29 mouse cellular contexts compared by ENCODE assay signal in the genomic region with DNA sequence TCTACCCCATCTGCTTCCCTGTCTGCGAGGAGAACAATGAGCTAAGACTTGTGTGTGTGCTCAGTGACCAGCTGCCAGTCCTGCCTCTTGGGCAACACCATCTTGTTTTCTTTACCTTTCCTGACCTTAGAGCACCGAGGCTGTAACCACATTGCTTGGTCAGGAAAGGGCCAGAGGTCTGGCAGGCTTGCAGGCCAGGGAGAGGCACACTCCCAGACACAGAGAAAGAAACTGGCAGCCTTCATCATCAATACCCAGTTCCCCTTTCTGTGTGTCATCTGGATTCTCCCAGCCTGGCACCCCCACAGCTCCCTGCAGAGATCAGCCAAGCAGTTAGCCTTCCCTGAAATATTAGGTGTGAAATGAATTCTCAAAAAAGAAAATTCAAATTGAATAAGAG.
DNase-seq lines count a peak whose midpoint lies in the region; ATAC-seq and TF ChIP-seq lines count a peak whose summit lies in the region.
"Had no signal": no experiment of that assay in that cellular context is flagged by ENCODE, and none has a peak within 500 bp of the region (broad histone marks: within the 10 kb centered on the region; RNA-seq: fewer than 3 reads in every experiment).

No protein-coding gene starts in this region.

- H3K79me2 ChIP-seq in liver, adult 2 months (ENCODE audit: control insufficient read depth, insufficient read depth, low read length) = no peaks in the 10 kb centered on the region

- no peak overlapping the region for H3K4me3 ChIP-seq in liver, adult 2 months (ENCODE audit: insufficient read depth, low read depth, low read length)
- H3K4me3 ChIP-seq: embryonic facial prominence, embryonic 12.5 days; forebrain, embryonic 10.5 days; forebrain, embryonic 15.5 days; heart, embryonic 10.5 days; heart, embryonic 15.5 days; hindbrain, embryonic 13.5 days; limb, embryonic 12.5 days; midbrain, embryonic 13.5 days; neural tube, embryonic 13.5 days had no signal

- H3K27ac ChIP-seq in liver, adult 2 months (replicated peaks; ENCODE audit: insufficient read depth, low read depth, low read length) = no peak overlapping the region
- H3K27ac ChIP-seq: embryonic facial prominence, embryonic 12.5 days; forebrain, embryonic 10.5 days; forebrain, embryonic 15.5 days; heart, embryonic 10.5 days; heart, embryonic 15.5 days; hindbrain, embryonic 13.5 days; kidney, postnatal 0 days; limb, embryonic 12.5 days; liver, embryonic 14.5 days; midbrain, embryonic 13.5 days; neural tube, embryonic 13.5 days had no signal

- peaks cover 2% of the 10 kb centered on the region; the same call in 1 of the 2 replicates for H3K4me1 ChIP-seq in liver, adult 2 months (ENCODE audit: control insufficient read depth, insufficient read depth, low read length)
- H3K4me1 ChIP-seq: embryonic facial prominence, embryonic 12.5 days; forebrain, embryonic 10.5 days; forebrain, embryonic 15.5 days; heart, embryonic 10.5 days; heart, embryonic 15.5 days; hindbrain, embryonic 13.5 days; limb, embryonic 12.5 days; midbrain, embryonic 13.5 days; neural tube, embryonic 13.5 days had no signal

- no peak for TF ChIP-seq CTCF in liver, adult 2 months (IDR thresholded peaks at IDR 0.05; ENCODE audit: low read depth, low read length)

- no peaks in the 10 kb centered on the region for H3K36me3 ChIP-seq in liver, adult 2 months (ENCODE audit: control insufficient read depth, insufficient read depth, low read length)
- H3K36me3 ChIP-seq: embryonic facial prominence, embryonic 12.5 days; forebrain, embryonic 10.5 days; forebrain, embryonic 15.5 days; G1E; heart, embryonic 10.5 days; heart, embryonic 15.5 days; hindbrain, embryonic 13.5 days; limb, embryonic 12.5 days; midbrain, embryonic 13.5 days; neural tube, embryonic 13.5 days had no signal

- WGBS in liver, adult 2 months = 14% methylated on average over 1 of the region's 2 CpGs

- no peak for TF ChIP-seq POLR2A in liver, adult 2 months (IDR thresholded peaks at IDR 0.05; ENCODE audit: extremely low read depth, insufficient read depth, low read length)

- peak; percentile 76 for ATAC-seq in megakaryocyte progenitor cell, adult 5-6 weeks (replicated peaks; ENCODE audit: poor library complexity)
- ATAC-seq: forebrain, embryonic 15.5 days; intestine, embryonic 16.5 days; lung, postnatal 0 days; midbrain, embryonic 13.5 days had no signal

- no peak overlapping the region for H3K9ac ChIP-seq in liver, adult 2 months (ENCODE audit: low read depth, low read length)
- H3K9ac ChIP-seq: embryonic facial prominence, embryonic 12.5 days; forebrain, embryonic 15.5 days; heart, embryonic 15.5 days; hindbrain, embryonic 13.5 days; limb, embryonic 12.5 days; liver, embryonic 14.5 days; midbrain, embryonic 13.5 days; neural tube, embryonic 13.5 days had no signal

- peak; percentile 64 for DNase-seq in liver, adult 2 months (ENCODE audit: extremely low read depth, low read depth, low spot score)
- no peak for DNase-seq in liver
- DNase-seq in lung, postnatal 36 days = peak; percentile 30
- DNase-seq in lung, postnatal 4 days = no peak
- peak; percentile 86 for DNase-seq in adipocyte (ENCODE audit: low spot score)
- no peak for DNase-seq in layer of hippocampus, postnatal 36 days
- DNase-seq in gastrocnemius, adult 8-10 months (ENCODE audit: low spot score in 2 of 2) = no peak
- DNase-seq: adrenal gland, postnatal 25 days; cerebellum, adult 18-20 months; gastrocnemius, postnatal 36 days; heart, postnatal 36 days; kidney, adult 8-10 months; kidney, postnatal 4 days; right cerebral cortex, postnatal 4 days had no signal

- no peaks in the 10 kb centered on the region for H3K27me3 ChIP-seq in liver, adult 2 months (ENCODE audit: control insufficient read depth, insufficient read depth, low read length)
- H3K27me3 ChIP-seq: forebrain, embryonic 15.5 days; midbrain, embryonic 13.5 days; neural tube, embryonic 13.5 days had no signal

Comparison
In these comparisons a context has a peak if more than half of its experiments do, and no peak if none do; other contexts are left out.
1. DNase-seq: peak in liver, adult 2 months (single experiment), lung, postnatal 36 days (single experiment) and adipocyte (single experiment); none in liver (single experiment), lung, postnatal 4 days (0 of 2), layer of hippocampus, postnatal 36 days (0 of 2) and gastrocnemius, adult 8-10 months (0 of 2).